Mouse (Mus musculus) E14TG2a.4 (cell line): ENCODE measurements around the gene Rsad2.

Source experiments
- CTCF ChIP-seq: conservative IDR thresholded peaks from 2 replicates; pipeline ENCODE4 v1.5.1; 2014; ENCODE audit warnings: low read length
- NANOG ChIP-seq: IDR thresholded peaks from 2 replicates; pipeline ENCODE4 v1.6.1; 2014; ENCODE audit warnings: borderline replicate concordance, low read length, mixed read lengths

DNA sequence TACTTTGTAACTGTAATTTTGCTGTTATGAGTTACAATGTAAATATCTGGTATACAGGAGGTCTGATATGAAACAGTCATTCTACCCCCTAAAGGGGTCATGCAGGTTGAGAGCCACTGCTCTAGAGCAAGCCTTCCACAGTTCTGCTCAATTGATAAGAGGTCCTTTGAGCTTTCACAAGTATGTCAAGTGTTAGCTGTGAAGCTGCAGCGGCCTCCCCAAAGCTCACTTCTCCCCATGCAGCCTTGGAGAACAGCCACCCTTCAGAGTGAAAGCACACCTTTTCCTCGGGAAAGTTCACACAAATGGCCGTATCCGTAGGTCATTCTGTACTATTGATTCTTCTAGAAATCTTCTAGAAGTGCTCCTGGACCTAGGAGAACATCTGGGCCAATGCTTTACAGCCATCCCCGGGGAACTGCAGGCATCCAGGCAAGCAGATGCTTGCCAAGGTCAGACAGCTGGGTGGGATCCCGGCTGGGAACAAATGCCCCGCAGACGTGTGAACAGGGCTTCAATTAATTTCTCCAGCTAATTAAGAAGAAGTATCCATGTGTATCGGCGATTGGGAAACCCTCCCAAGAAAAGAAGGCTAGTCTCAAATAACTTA, 44.3 kb downstream of the Rsad2 start:
- TF ChIP-seq CTCF (no peak), NANOG (no peak)
